29 mouse cellular contexts compared by ENCODE assay signal in the genomic region with DNA sequence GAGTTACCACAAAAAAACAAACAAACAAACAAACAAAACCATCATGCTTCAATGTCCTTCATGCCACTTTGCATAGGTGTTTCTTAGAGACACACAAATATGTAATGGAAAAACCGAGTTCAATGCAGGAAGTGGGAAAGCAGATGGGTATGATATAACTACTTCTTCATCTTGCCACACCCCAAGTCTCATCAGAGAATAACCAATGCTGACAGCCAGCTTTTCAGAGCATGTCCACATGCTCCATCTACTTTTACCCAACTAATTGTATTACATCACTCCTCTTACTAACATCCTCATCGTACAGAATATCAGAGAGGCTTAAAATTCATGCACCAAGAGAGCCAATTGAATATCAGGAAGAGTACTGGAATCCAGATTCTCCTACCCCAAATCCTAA.
"Had no signal": no experiment of that assay in that cellular context is flagged by ENCODE, and none has a peak within 500 bp of the region (broad histone marks: within the 10 kb centered on the region; RNA-seq: fewer than 3 reads in every experiment).

No protein-coding gene starts in this region.

- H3K4me3 ChIP-seq: embryonic facial prominence, embryonic 10.5 days; embryonic facial prominence, embryonic 12.5 days; embryonic facial prominence, embryonic 13.5 days; embryonic facial prominence, embryonic 15.5 days; erythroblast, embryonic 14.5 days; forebrain, embryonic 10.5 days; forebrain, embryonic 12.5 days; forebrain, embryonic 13.5 days; forebrain, embryonic 15.5 days; gastrocnemius, adult 2 months had no signal

- DNase-seq: cerebellum, adult 18-20 months; cerebellum, adult 2 months; cerebellum, adult 8-10 months; cerebellum, adult 9-10 months; cerebellum, adult 9-11 months; cerebellum, postnatal 10 days; cerebellum, postnatal 14 days; cerebellum, postnatal 25 days; cerebellum, postnatal 36 days; embryo, embryonic 11 days; forebrain, postnatal 0 days; gastrocnemius, adult 2 months; gastrocnemius, postnatal 10 days; gastrocnemius, postnatal 14 days; gastrocnemius, postnatal 25 days; gastrocnemius, postnatal 36 days; heart, adult 11 months; heart, adult 18-20 months had no signal

- H3K4me2 ChIP-seq: embryonic facial prominence, embryonic 12.5 days; embryonic facial prominence, embryonic 13.5 days; embryonic facial prominence, embryonic 15.5 days; forebrain, embryonic 12.5 days; forebrain, embryonic 13.5 days; forebrain, embryonic 15.5 days had no signal

- H3K9me3 ChIP-seq: embryonic facial prominence, embryonic 10.5 days; embryonic facial prominence, embryonic 12.5 days; embryonic facial prominence, embryonic 13.5 days; embryonic facial prominence, embryonic 15.5 days; forebrain, embryonic 10.5 days; forebrain, embryonic 12.5 days; forebrain, embryonic 13.5 days; forebrain, embryonic 15.5 days had no signal

- H3K27me3 ChIP-seq: embryonic facial prominence, embryonic 12.5 days; embryonic facial prominence, embryonic 13.5 days; embryonic facial prominence, embryonic 15.5 days; forebrain, embryonic 15.5 days had no signal

- ATAC-seq: forebrain, embryonic 13.5 days; forebrain, embryonic 14.5 days; forebrain, embryonic 15.5 days; forebrain, embryonic 16.5 days; forebrain, postnatal 0 days had no signal

- H3K36me3 ChIP-seq: embryonic facial prominence, embryonic 10.5 days; embryonic facial prominence, embryonic 12.5 days; embryonic facial prominence, embryonic 13.5 days; embryonic facial prominence, embryonic 15.5 days; forebrain, embryonic 10.5 days; forebrain, embryonic 12.5 days; forebrain, embryonic 15.5 days had no signal

- H3K9ac ChIP-seq: embryonic facial prominence, embryonic 12.5 days; embryonic facial prominence, embryonic 13.5 days; embryonic facial prominence, embryonic 15.5 days; forebrain, embryonic 12.5 days; forebrain, embryonic 13.5 days; forebrain, embryonic 15.5 days; forebrain, postnatal 0 days had no signal

- H3K27ac ChIP-seq: embryonic facial prominence, embryonic 10.5 days; embryonic facial prominence, embryonic 12.5 days; embryonic facial prominence, embryonic 13.5 days; embryonic facial prominence, embryonic 15.5 days; forebrain, embryonic 10.5 days; forebrain, embryonic 12.5 days; forebrain, embryonic 13.5 days; forebrain, embryonic 15.5 days; gastrocnemius, adult 2 months had no signal

- H3K4me1 ChIP-seq: embryonic facial prominence, embryonic 10.5 days; embryonic facial prominence, embryonic 12.5 days; embryonic facial prominence, embryonic 13.5 days; embryonic facial prominence, embryonic 15.5 days; forebrain, embryonic 10.5 days; forebrain, embryonic 12.5 days; forebrain, embryonic 13.5 days; forebrain, embryonic 15.5 days had no signal
